Mouse (Mus musculus) megakaryocyte, embryonic 14.5 days (primary cell): ENCODE results near the gene Tmem52.

Source experiments
- FLI1 ChIP-seq: IDR thresholded peaks from 2 replicates; pipeline ENCODE4 v1.6.1; 2012; ENCODE audit warnings: low read length, inconsistent platforms, mixed read lengths
- GATA1 ChIP-seq: IDR thresholded peaks from 3 replicates; pipeline ENCODE4 v1.6.1; 2012; ENCODE audit warnings: mixed read lengths, low read length, inconsistent platforms, borderline replicate concordance

GRCm38 (mm10) chr4:155481381-155482124 lies 12.6 kb downstream of the Tmem52 start:
- TF ChIP-seq GATA1 (no peak), FLI1 (no peak)
